In the genomic region with DNA sequence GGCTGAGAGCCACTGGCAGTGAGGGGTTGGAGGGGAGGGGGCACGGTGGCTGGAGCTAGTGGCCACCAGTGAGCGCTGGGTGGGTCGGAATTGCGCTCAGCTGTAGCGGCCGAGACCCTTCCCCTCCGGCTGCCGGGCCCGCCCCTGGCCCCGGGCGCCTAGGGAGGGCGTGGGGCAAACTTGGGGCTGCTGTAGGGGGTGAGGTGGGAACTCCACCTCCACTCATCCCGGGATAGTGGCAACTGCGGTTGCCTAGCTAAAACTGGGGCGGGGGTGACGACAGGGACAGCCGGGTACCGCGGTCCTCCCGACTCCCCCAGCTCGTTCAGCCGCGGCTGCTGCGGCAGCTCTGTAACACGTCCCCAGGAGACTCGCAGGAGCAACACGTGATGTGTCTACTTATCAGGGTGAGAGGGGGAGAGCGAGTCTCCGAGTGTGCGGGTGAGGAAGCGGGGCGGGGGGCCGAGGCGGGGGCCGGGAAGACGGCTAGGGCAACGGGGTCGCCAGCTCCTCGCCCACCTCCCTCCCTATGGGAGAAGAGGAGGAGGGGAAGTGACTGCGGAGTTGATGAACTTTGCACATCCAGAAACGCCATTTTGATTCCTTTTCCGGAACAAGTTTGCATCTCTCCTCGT, we compare ENCODE assay signal across 7 mouse cellular contexts. TPM values are rescaled to one million over a fixed set of nuclear protein-coding genes. Genes with fewer than 3 reads are reported as not detected.
DNase-seq lines count a peak whose midpoint lies in the region; ATAC-seq and TF ChIP-seq lines count a peak whose summit lies in the region.

No protein-coding gene starts in this region.

- peak; percentile 67 for DNase-seq in NIH3T3 (ENCODE audit: low read depth)
- peak; percentile 53 for DNase-seq in c-Kit-positive CD71-positive TER-119-positive erythroid progenitor cells, embryonic 14.5 days (ENCODE audit: low spot score)
- peak; percentile 74 for DNase-seq in gastrocnemius, adult 2 months
- DNase-seq in hindbrain, postnatal 0 days (ENCODE audit: low spot score), result peak; percentile 69
- peak; percentile 78 for DNase-seq in midbrain, embryonic 14.5 days
- DNase-seq in spleen, adult 2 months (ENCODE audit: low read depth in 1 of 2, low spot score in 2 of 2), result peak in 1 of 2 experiments; percentile 71

- peak; percentile 78 for ATAC-seq in hindbrain, postnatal 0 days
- peak; percentile 66 for ATAC-seq in limb, embryonic 15.5 days (ENCODE audit: insufficient number of reproducible peaks, low FRiP score, low TSS enrichment, low read depth)
- peak; percentile 54 for ATAC-seq in midbrain, embryonic 14.5 days (ENCODE audit: low FRiP score, low TSS enrichment)

- peak overlapping the region; percentile 98 for H3K4me2 ChIP-seq in hindbrain, postnatal 0 days (ENCODE audit: low read depth, low read length)
- H3K4me2 ChIP-seq in limb, embryonic 15.5 days, result peak overlapping the region; percentile 97
- peak overlapping the region; percentile 96 for H3K4me2 ChIP-seq in midbrain, embryonic 14.5 days (ENCODE audit: low read length)

- no peaks in the 10 kb centered on the region for H3K36me3 ChIP-seq in hindbrain, postnatal 0 days (ENCODE audit: insufficient read depth, low read length)
- no peaks in the 10 kb centered on the region for H3K36me3 ChIP-seq in limb, embryonic 15.5 days
- H3K36me3 ChIP-seq in midbrain, embryonic 14.5 days (ENCODE audit: control insufficient read depth, insufficient read depth, low read length), result no peaks in the 10 kb centered on the region
- H3K36me3 ChIP-seq in spleen, adult 2 months (ENCODE audit: control insufficient read depth, insufficient read depth, low read length), result no peaks in the 10 kb centered on the region

- no peak for TF ChIP-seq CTCF in gastrocnemius, adult 2 months (IDR thresholded peaks at IDR 0.05)
- no peak for TF ChIP-seq CTCF in hindbrain, postnatal 0 days (IDR thresholded peaks at IDR 0.05; ENCODE audit: low read depth)
- TF ChIP-seq CTCF in spleen, adult 2 months (IDR thresholded peaks at IDR 0.05; ENCODE audit: extremely low read depth, insufficient read depth, insufficient read length, insufficient replicate concordance), result no peak

- H3K4me1 ChIP-seq in hindbrain, postnatal 0 days (ENCODE audit: insufficient read depth, low read length), result peaks cover 8% of the 10 kb centered on the region; the same call in 1 of the 2 replicates
- H3K4me1 ChIP-seq in limb, embryonic 15.5 days, result peaks cover 30% of the 10 kb centered on the region
- peaks cover 16% of the 10 kb centered on the region for H3K4me1 ChIP-seq in midbrain, embryonic 14.5 days (ENCODE audit: control insufficient read depth, insufficient read depth, low read length)
- peaks cover 8% of the 10 kb centered on the region for H3K4me1 ChIP-seq in spleen, adult 2 months (ENCODE audit: control insufficient read depth, insufficient read depth, insufficient read length)

- H3K27me3 ChIP-seq in hindbrain, postnatal 0 days (ENCODE audit: insufficient read depth, low read length), result no peaks in the 10 kb centered on the region; the same call in 1 of the 2 replicates
- no peaks in the 10 kb centered on the region for H3K27me3 ChIP-seq in limb, embryonic 15.5 days
- peaks cover 56% of the 10 kb centered on the region for H3K27me3 ChIP-seq in midbrain, embryonic 14.5 days (ENCODE audit: control insufficient read depth, insufficient read depth, low read length)
- H3K27me3 ChIP-seq in spleen, adult 2 months (ENCODE audit: control insufficient read depth, insufficient read depth, low read length), result no peaks in the 10 kb centered on the region

- H3K9ac ChIP-seq in hindbrain, postnatal 0 days (replicated peaks; ENCODE audit: low read length), result peak overlapping the region; percentile 58
- peak overlapping the region; percentile 78 for H3K9ac ChIP-seq in limb, embryonic 15.5 days
- H3K9ac ChIP-seq in midbrain, embryonic 14.5 days (replicated peaks; ENCODE audit: low read length), result peak overlapping the region; percentile 34

- WGBS in hindbrain, postnatal 0 days, result under 1% methylated on average over 43 of the region's 43 CpGs
- WGBS in limb, embryonic 15.5 days, result under 1% methylated on average over 41 of the region's 43 CpGs
- under 1% methylated on average over 41 of the region's 43 CpGs for WGBS in midbrain, embryonic 14.5 days
- under 1% methylated on average over 41 of the region's 43 CpGs for WGBS in spleen, adult 2 months

- peak; percentile 68 for TF ChIP-seq POLR2A in spleen, adult 2 months (IDR thresholded peaks at IDR 0.05; ENCODE audit: low read depth, low read length)

- H3K27ac ChIP-seq in gastrocnemius, adult 2 months, result peak overlapping the region; percentile 92
- peak overlapping the region; percentile 74 for H3K27ac ChIP-seq in hindbrain, postnatal 0 days
- H3K27ac ChIP-seq in limb, embryonic 15.5 days, result peak overlapping the region; percentile 95
- H3K27ac ChIP-seq in midbrain, embryonic 14.5 days (replicated peaks; ENCODE audit: low read depth, low read length), result no peak overlapping the region
- H3K27ac ChIP-seq in spleen, adult 2 months (ENCODE audit: insufficient read depth, low read length), result peak overlapping the region; percentile 89

- H3K4me3 ChIP-seq in gastrocnemius, adult 2 months, result peak overlapping the region; percentile 97
- H3K4me3 ChIP-seq in hindbrain, postnatal 0 days (ENCODE audit: low read length), result peak overlapping the region; percentile 66
- peak overlapping the region; percentile 85 for H3K4me3 ChIP-seq in limb, embryonic 15.5 days
- peak overlapping the region; percentile 53 for H3K4me3 ChIP-seq in midbrain, embryonic 14.5 days (replicated peaks; ENCODE audit: low read depth, low read length)
- peak overlapping the region; percentile 89 for H3K4me3 ChIP-seq in spleen, adult 2 months (ENCODE audit: extremely low read depth, insufficient read depth, insufficient read length)

- no peaks in the 10 kb centered on the region for H3K9me3 ChIP-seq in hindbrain, postnatal 0 days (ENCODE audit: low read length)
- H3K9me3 ChIP-seq in limb, embryonic 15.5 days, result no peaks in the 10 kb centered on the region
- no peaks in the 10 kb centered on the region for H3K9me3 ChIP-seq in midbrain, embryonic 14.5 days (ENCODE audit: control insufficient read depth, low read length)

- intact Hi-C loops in gastrocnemius, adult 2 months (cut with DNase I), result loop anchor here (5.0 kb wide), 1 partner anchor 117 kb away; no protein-coding TSS in a partner anchor

RNA-seq across cellular contexts. Expression of a gene that starts 47.6 kb away (rescaled TPM):
- 10 to 100 TPM; 20.7 to 25.4 TPM for total RNA-seq in gastrocnemius, adult 2 months (2021)
- total RNA-seq in hindbrain, postnatal 0 days (2014; rRNA removed), result 6.0 and 9.3 TPM in 2 replicates
- polyA plus RNA-seq in hindbrain, postnatal 0 days (2015; fragmentation: Nextera tagmentation; extraction: Ambion mirVana), result 2.3 and 3.2 TPM in 2 replicates
- 13.5 and 15.2 TPM in 2 replicates for polyA plus RNA-seq in limb, embryonic 15.5 days (2015; fragmentation: Nextera tagmentation; extraction: Ambion mirVana)
- polyA plus RNA-seq in midbrain, embryonic 14.5 days (2014; fragmentation: Nextera tagmentation; extraction: Ambion mirVana), result 1.8 and 3.9 TPM in 2 replicates
- polyA plus RNA-seq in spleen, adult 2 months (2012; rRNA removed), result 15.5 and 20.2 TPM in 2 replicates
